Mouse (Mus musculus): Measurements from ENCODE around the gene Olfr1420.

DNA sequence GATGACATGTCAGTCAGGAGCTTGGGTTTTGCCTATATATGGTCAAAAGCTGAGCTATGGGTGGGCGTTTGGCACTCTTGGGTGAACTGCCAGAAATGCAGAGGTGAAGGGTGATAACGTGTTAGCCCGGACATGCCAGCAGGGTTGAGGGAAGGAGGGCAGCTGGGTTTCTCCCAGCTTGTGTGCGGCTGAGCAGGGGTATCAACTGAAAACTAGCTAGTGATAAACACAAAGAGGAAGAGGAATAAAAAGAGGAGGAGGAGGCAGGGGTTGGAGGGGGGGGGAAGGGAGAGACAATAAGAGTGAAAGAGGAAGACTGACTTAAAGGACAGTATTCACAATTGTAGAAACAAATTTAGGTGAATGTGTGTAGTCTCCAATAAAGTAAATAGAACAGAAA is 33.7 kb upstream of the Olfr1420 start:
- TF ChIP-seq POLR2A (IDR thresholded peaks at IDR 0.05; ENCODE audit: low read depth, low read length) (no peak), CTCF (conservative IDR thresholded peaks at IDR 0.05; ENCODE audit: insufficient read depth, insufficient read length, low read depth, low read length) (no peak)
